Mouse (Mus musculus) liver, postnatal 0 days (tissue): ENCODE data around the gene Plekhg2. TPM values are rescaled to one million over a fixed set of nuclear protein-coding genes. Genes with fewer than 3 reads are reported as not detected.

ENCODE experiments used
- ATAC-seq: fragments of 200-750 bp; cut with Nextera tagmentation; 2 replicates; pipeline ENCODE4 v1.8.0; 2017; ENCODE audit warnings: mild to moderate bottlenecking, moderate library complexity
- DNase-seq: peaks from one replicate; pipeline ENCODE4 v3.0.0-alpha.2; 2016
- H3K27ac ChIP-seq: fragments of 300-500 bp; sonication (generic); 2 replicates; pipeline ENCODE4 v1.5.1; 2014; ENCODE audit warnings: antibody characterized with exemption, moderate library complexity, mild to moderate bottlenecking, low read depth
- H3K27me3 ChIP-seq: fragments of 300-500 bp; sonication (generic); 2 replicates; pipeline ENCODE4 v1.6.1; 2014; ENCODE audit warnings: low read length, control low read depth, mixed read lengths; ENCODE audit not compliant: insufficient read depth
- H3K36me3 ChIP-seq: fragments of 300-500 bp; sonication (generic); replicated peaks from 2 replicates; pipeline ENCODE4 v1.6.1; 2014; ENCODE audit warnings: mild to moderate bottlenecking, control low read depth, low read length, moderate library complexity, mixed read lengths; ENCODE audit not compliant: insufficient read depth
- H3K4me1 ChIP-seq: fragments of 300-500 bp; sonication (generic); 2 replicates; pipeline ENCODE4 v1.6.1; 2014; ENCODE audit warnings: antibody characterized with exemption, mild to moderate bottlenecking, control low read depth; ENCODE audit not compliant: insufficient read depth
- H3K4me2 ChIP-seq: fragments of 300-500 bp; sonication (generic); 2 replicates; pipeline ENCODE4 v1.6.1; 2014; ENCODE audit warnings: low read depth, mild to moderate bottlenecking, low read length, moderate library complexity, mixed read lengths
- H3K4me3 ChIP-seq: fragments of 300-500 bp; sonication (generic); 2 replicates; pipeline ENCODE4 v1.5.1; 2014; ENCODE audit warnings: low read depth, low read length
- H3K9ac ChIP-seq: fragments of 300-500 bp; sonication (generic); replicated peaks from 2 replicates; pipeline ENCODE4 v1.6.1; 2014; ENCODE audit warnings: mild to moderate bottlenecking, moderate library complexity
- H3K9me3 ChIP-seq: fragments of 300-500 bp; sonication (generic); 2 replicates; pipeline ENCODE4 v1.6.1; 2016; ENCODE audit warnings: mild to moderate bottlenecking, control low read depth, low read length, mixed read lengths
- CTCF ChIP-seq: sonication (generic); IDR thresholded peaks from 2 replicates; pipeline ENCODE4 v1.5.1; 2016; ENCODE audit warnings: antibody characterized with exemption, low read depth
- EP300 ChIP-seq: IDR thresholded peaks from 2 replicates; pipeline ENCODE4 v1.6.1; 2016; ENCODE audit warnings: antibody characterized with exemption, low read depth, mild to moderate bottlenecking
- WGBS: fragments of 180-500 bp; shearing (Covaris S2); extraction: QIAGEN DNeasy Blood & Tissue Kit; methylation state at CpG from one replicate; pipeline ENCODE4 v1.1.7; 2014; ENCODE audit not compliant: insufficient replicate concordance; 5-methylcytosine and 5-hydroxymethylcytosine counted together
- polyA plus RNA-seq: library from polyadenylated mRNA; unstranded; fragments of >200 nt; fragmentation: Nextera tagmentation; extraction: Ambion mirVana; gene quantifications from 2 replicates; pipeline ENCODE4 v1.2.1, GENCODE M21; 2015

Plekhg2 gene
- polyA plus RNA-seq, result 2.8 and 3.9 TPM in 2 replicates

GRCm38 (mm10) chr7:28372251-28373108, at the start of gene Plekhg2:
Gene Plekhg2 (minus strand): TSS chr7:28372599.
- peaks cover 43% of the 10 kb centered on the region for H3K4me1 ChIP-seq
- WGBS, result under 1% methylated on average over 63 of the region's 66 CpGs
- peaks cover 7% of the 10 kb centered on the region; the same call in 1 of the 2 replicates for H3K36me3 ChIP-seq
- H3K27ac ChIP-seq, result peak within 1 kb of the TSS; percentile 94
- peak; percentile 82 for ATAC-seq
- H3K4me3 ChIP-seq, result peak within 1 kb of the TSS; percentile 82
- H3K9ac ChIP-seq, result peak within 1 kb of the TSS; percentile 82
- peak; percentile 9; the same call in 1 of the 2 replicates for TF ChIP-seq EP300
- TF ChIP-seq CTCF, result peak; percentile 73
- no peaks in the 10 kb centered on the region for H3K27me3 ChIP-seq
- H3K9me3 ChIP-seq, result no peaks in the 10 kb centered on the region
- peak within 1 kb of the TSS; percentile 96 for H3K4me2 ChIP-seq
- DNase-seq, result peak; percentile 97

GRCm38 (mm10) chr7:28419416-28419815, 47.0 kb upstream of the Plekhg2 start:
- 96% methylated on average over 2 of the region's 2 CpGs for WGBS
- ATAC-seq (no peak), DNase-seq (no peak)
- Histone ChIP-seq H3K4me3 (no peak overlapping the region), H3K9me3 (no peaks in the 10 kb centered on the region), H3K9ac (no peak overlapping the region), H3K27me3 (no peaks in the 10 kb centered on the region), H3K27ac (no peak overlapping the region), H3K4me1 (no peaks in the 10 kb centered on the region), H3K4me2 (no peak overlapping the region), H3K36me3 (peaks cover 50% of the 10 kb centered on the region)
- no peak for TF ChIP-seq EP300
- no peak for TF ChIP-seq CTCF

- no peak for DNase-seq
- TF ChIP-seq CTCF, result no peak
- TF ChIP-seq EP300, result no peak
- Histone ChIP-seq H3K27ac (no peak overlapping the region), H3K4me2 (no peak overlapping the region), H3K9me3 (no peaks in the 10 kb centered on the region), H3K9ac (no peak overlapping the region), H3K4me1 (no peaks in the 10 kb centered on the region), H3K4me3 (no peak overlapping the region), H3K27me3 (no peaks in the 10 kb centered on the region), H3K36me3 (peaks cover 56% of the 10 kb centered on the region)
- no peak for ATAC-seq
- WGBS, result 84% methylated on average over 8 of the region's 8 CpGs
These were observed 45.8 kb upstream of the Plekhg2 start for GRCm38 (mm10) chr7:28418096-28418670.

GRCm38 (mm10) chr7:28417368-28417767, 45.0 kb upstream of the Plekhg2 start:
- Histone ChIP-seq H3K27me3 (no peaks in the 10 kb centered on the region), H3K36me3 (peaks cover 55% of the 10 kb centered on the region), H3K9me3 (no peaks in the 10 kb centered on the region), H3K27ac (no peak overlapping the region), H3K4me1 (no peaks in the 10 kb centered on the region), H3K4me3 (no peak overlapping the region), H3K9ac (no peak overlapping the region), H3K4me2 (no peak overlapping the region)
- TF ChIP-seq CTCF (peak; percentile 38; the same call in 1 of the 2 replicates), EP300 (no peak)
- no peak for DNase-seq
- no peak for ATAC-seq

- Histone ChIP-seq H3K4me3 (no peak overlapping the region), H3K27me3 (no peaks in the 10 kb centered on the region), H3K27ac (no peak overlapping the region), H3K4me1 (no peaks in the 10 kb centered on the region), H3K9ac (no peak overlapping the region), H3K36me3 (peaks cover 54% of the 10 kb centered on the region), H3K9me3 (no peaks in the 10 kb centered on the region), H3K4me2 (no peak overlapping the region)
- ATAC-seq (no peak), DNase-seq (no peak)
- WGBS, result 68% methylated on average over 4 of the region's 4 CpGs
- TF ChIP-seq EP300 (no peak), CTCF (peak; percentile 36)
These were observed 40.4 kb upstream of the Plekhg2 start for GRCm38 (mm10) chr7:28412826-28413225.

- no peaks in the 10 kb centered on the region for H3K4me1 ChIP-seq
- no peak overlapping the region for H3K4me3 ChIP-seq
- ATAC-seq (no peak), DNase-seq (no peak)
- H3K27me3 ChIP-seq, result no peaks in the 10 kb centered on the region
- H3K9ac ChIP-seq, result no peak overlapping the region
- 81% methylated on average over 3 of the region's 3 CpGs for WGBS
- peak overlapping the region; percentile 52 for H3K27ac ChIP-seq
- H3K36me3 ChIP-seq, result peaks cover 64% of the 10 kb centered on the region
- no peak for TF ChIP-seq CTCF
- TF ChIP-seq EP300, result no peak
- H3K4me2 ChIP-seq, result no peak overlapping the region
- no peaks in the 10 kb centered on the region for H3K9me3 ChIP-seq
These were observed 38.6 kb upstream of the Plekhg2 start for GRCm38 (mm10) chr7:28410841-28411475.
